Mouse (Mus musculus) neural tube, embryonic 11.5 days (tissue): Measurements from ENCODE around the gene Klhl36. TPM values are rescaled to one million over a fixed set of nuclear protein-coding genes. Genes with fewer than 3 reads are reported as not detected.
"Not testable (repeated sequence)": the region's sequence is repeated elsewhere in the genome, so short reads cannot be mapped to it uniquely, and the experiment has no call there.

ENCODE experiments used
- ATAC-seq: fragments of 200-750 bp; cut with Nextera tagmentation; 2 replicates; pipeline ENCODE4 v1.8.0; 2017; ENCODE audit warnings: moderate number of reproducible peaks, mild to moderate bottlenecking, moderate TSS enrichment, moderate library complexity; ENCODE audit not compliant: insufficient read depth, low FRiP score, low TSS enrichment
- DNase-seq: peaks from one replicate; pipeline ENCODE4 v3.0.0-alpha.2; 2015; ENCODE audit warnings: low spot score
- H3K27ac ChIP-seq: fragments of 300-500 bp; sonication (generic); 2 replicates; pipeline ENCODE4 v1.5.1; 2014; ENCODE audit warnings: low read depth, mild to moderate bottlenecking, low read length
- H3K27me3 ChIP-seq: fragments of 300-500 bp; sonication (generic); 2 replicates; pipeline ENCODE4 v1.6.1; 2014; ENCODE audit warnings: mild to moderate bottlenecking, low read length, mixed read lengths; ENCODE audit not compliant: control insufficient read depth, insufficient read depth
- H3K36me3 ChIP-seq: fragments of 300-500 bp; sonication (generic); 2 replicates; pipeline ENCODE4 v1.6.1; 2014; ENCODE audit warnings: mild to moderate bottlenecking, low read length, moderate library complexity, mixed read lengths; ENCODE audit not compliant: control insufficient read depth, insufficient read depth
- H3K4me1 ChIP-seq: fragments of 300-500 bp; sonication (generic); 2 replicates; pipeline ENCODE4 v1.6.1; 2014; ENCODE audit warnings: low read length, mixed read lengths; ENCODE audit not compliant: control insufficient read depth, insufficient read depth
- H3K4me2 ChIP-seq: fragments of 300-500 bp; sonication (generic); 2 replicates; pipeline ENCODE4 v1.6.1; 2014; ENCODE audit warnings: low read depth, mild to moderate bottlenecking, moderate library complexity
- H3K4me3 ChIP-seq: fragments of 300-500 bp; sonication (generic); 2 replicates; pipeline ENCODE4 v1.5.1; 2014; ENCODE audit warnings: low read depth, low read length
- H3K9ac ChIP-seq: fragments of 300-500 bp; sonication (generic); 2 replicates; pipeline ENCODE4 v1.6.1; 2014; ENCODE audit warnings: mild to moderate bottlenecking, low read length
- H3K9me3 ChIP-seq: fragments of 300-500 bp; sonication (generic); 2 replicates; pipeline ENCODE4 v1.6.1; 2016; ENCODE audit warnings: low read length; ENCODE audit not compliant: control insufficient read depth
- WGBS: fragments of 180-500 bp; shearing (Covaris S2); extraction: QIAGEN DNeasy Blood & Tissue Kit; methylation state at CpG from one replicate; pipeline ENCODE4 v1.1.7; 2014; 5-methylcytosine and 5-hydroxymethylcytosine counted together
- polyA plus RNA-seq: library from polyadenylated mRNA; unstranded; fragments of >200 nt; fragmentation: Nextera tagmentation; extraction: Ambion mirVana; gene quantifications from 2 replicates; pipeline ENCODE4 v1.2.1, GENCODE M21; 2014

Gene Klhl36
- polyA plus RNA-seq, 1 experiment from 2014 or later: 8.9 TPM

DNA sequence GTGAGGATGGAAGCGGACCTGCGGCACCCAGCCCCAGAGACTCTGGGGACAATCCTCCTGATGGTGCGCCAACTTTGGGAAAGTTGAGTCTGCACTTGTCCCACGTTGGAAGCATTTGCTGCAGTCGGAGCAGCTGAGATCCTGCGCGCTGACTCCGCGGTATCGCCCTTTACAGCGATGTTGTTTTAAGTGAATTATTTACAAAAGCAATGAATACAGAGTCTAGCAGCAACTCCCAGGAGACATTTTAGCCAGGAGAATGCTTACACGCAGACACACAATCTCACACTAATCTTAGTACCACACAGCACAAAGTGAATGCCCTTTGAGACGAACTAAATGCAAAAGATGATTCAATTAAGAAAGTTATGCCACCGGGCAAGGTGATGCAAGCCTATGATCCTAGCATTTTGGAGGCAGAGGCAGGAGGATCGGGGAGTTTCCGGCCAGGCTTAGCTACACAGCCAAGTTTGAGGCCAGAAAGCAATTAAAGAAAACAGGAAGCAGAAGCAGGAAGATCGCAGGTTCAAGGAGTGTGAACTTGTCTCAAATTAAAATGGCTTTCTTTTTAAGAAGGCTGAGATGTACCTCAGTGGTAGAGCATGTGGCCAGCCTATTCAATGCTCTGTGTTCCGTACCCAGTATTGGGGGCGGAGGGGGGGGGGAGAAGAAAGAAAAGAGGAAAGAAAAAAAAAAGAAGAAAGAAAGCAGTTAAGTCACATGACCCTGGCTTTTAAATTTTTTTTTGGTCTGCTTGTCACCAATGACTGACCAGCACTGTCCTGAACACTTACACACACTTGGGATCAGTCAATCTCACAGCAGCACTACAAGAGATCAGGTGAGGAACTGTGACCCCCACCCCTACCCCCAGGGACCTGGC lies 23.7 kb upstream of the Klhl36 start:
- ATAC-seq (no peak), DNase-seq (no peak)
- H3K27me3 ChIP-seq: no peaks in the 10 kb centered on the region
- 70% methylated on average over 19 of the region's 19 CpGs for WGBS
- H3K27ac ChIP-seq: peak overlapping the region; percentile 76
- peak overlapping the region; percentile 79 for H3K9ac ChIP-seq
- no peaks in the 10 kb centered on the region for H3K9me3 ChIP-seq
- H3K4me1 ChIP-seq: peaks cover 42% of the 10 kb centered on the region
- H3K4me2 ChIP-seq: peak overlapping the region; percentile 73
- no peaks in the 10 kb centered on the region for H3K36me3 ChIP-seq
- peak overlapping the region; percentile 64 for H3K4me3 ChIP-seq

DNA sequence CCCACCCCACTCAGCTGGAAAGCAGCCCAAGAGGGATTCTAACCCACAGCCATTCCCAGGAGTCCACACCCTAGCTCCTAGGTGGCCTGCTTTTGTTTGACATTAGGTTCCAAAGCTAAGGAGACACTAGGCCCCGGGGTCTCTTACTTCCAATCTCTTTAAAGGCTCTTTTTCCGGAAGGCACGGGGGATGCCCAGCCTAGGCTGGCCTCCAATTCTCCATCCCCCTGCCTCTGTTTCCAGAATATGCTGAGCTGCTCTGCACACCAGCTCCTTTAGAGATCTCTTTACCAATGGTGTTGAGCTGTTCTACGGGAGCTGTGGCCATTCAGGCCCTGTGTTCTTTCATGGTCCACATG lies 23.1 kb upstream of the Klhl36 start:
- 64% methylated on average over 4 of the region's 4 CpGs for WGBS
- no peak for DNase-seq
- ATAC-seq: no peak
- Histone ChIP-seq H3K9ac (peak overlapping the region; percentile 79), H3K9me3 (no peaks in the 10 kb centered on the region), H3K4me2 (peak overlapping the region; percentile 73), H3K4me1 (peaks cover 36% of the 10 kb centered on the region), H3K27ac (peak overlapping the region; percentile 76; the same call in 1 of the 2 replicates), H3K36me3 (no peaks in the 10 kb centered on the region), H3K4me3 (peak overlapping the region; percentile 64), H3K27me3 (no peaks in the 10 kb centered on the region)

DNA sequence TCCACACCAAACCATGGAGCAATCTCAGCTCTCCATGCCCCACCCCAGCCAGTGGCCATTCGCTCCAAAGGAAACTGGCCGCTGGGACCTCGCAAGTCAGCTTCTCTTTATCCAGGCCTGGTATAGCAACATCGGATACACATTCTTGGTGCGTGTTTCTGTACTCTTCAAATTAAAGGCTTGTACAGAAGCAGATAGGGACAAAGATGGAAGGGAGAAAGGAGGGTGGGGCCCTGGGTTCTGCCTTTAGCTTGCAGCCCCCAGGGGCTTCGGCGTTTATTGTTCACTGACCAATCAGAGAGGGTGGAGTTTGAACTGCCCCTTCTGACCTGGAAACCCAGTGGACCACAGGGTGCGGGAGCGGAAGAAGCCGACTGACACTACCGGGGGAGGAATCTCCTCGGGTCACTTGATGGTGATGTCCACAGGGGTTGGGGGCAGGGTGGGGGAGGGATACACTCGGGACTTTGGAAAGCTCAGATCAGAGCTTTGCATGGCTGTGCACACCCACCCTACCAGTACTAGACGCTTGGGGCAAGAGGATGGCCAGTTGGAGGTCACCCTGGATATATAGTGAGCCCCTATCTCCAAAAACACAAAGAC lies 22.5 kb upstream of the Klhl36 start:
- no peaks in the 10 kb centered on the region for H3K9me3 ChIP-seq
- H3K27me3 ChIP-seq: no peaks in the 10 kb centered on the region
- DNase-seq (peak; percentile 49), ATAC-seq (peak; percentile 18; the same call in 1 of the 2 replicates)
- peak overlapping the region; percentile 64 for H3K4me3 ChIP-seq
- H3K4me2 ChIP-seq: peak overlapping the region; percentile 73
- H3K4me1 ChIP-seq: peaks cover 35% of the 10 kb centered on the region
- no peaks in the 10 kb centered on the region for H3K36me3 ChIP-seq
- peak overlapping the region; percentile 79 for H3K9ac ChIP-seq
- 12% methylated on average over 14 of the region's 14 CpGs for WGBS
- peak overlapping the region; percentile 76; the same call in 1 of the 2 replicates for H3K27ac ChIP-seq

DNA sequence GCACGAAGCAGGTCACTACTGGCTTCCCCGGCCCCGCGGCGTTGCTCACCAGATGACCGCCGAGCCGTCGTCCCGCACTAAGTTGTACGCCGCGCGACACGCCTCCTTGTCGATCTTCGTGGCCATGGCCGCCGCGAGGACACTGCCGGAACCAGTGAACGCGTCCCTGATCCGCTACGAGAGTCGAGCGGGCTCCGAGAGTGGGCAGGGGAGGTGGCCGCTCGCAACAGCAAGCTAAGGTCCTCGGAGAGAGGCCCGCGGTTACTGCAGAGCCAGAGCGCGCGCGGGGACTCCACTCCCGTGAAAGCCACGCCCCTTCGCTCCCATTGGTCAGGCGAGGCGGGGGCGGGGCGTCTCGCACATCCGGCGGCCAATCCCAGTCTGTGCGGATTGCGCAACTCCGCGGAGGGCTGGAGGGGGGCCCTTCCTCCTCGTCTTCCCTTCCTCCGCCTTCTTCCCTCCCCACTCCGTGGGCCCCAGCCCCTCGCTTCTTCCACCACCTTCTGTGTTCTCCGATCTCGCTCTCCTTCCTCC lies 21.7 kb upstream of the Klhl36 start, which contains the start of gene Cotl1:
TSS of gene Cotl1 (minus strand) at position 270 of the 534 bp plus-strand sequence.
- H3K27me3 ChIP-seq: no peaks in the 10 kb centered on the region
- H3K9me3 ChIP-seq: no peaks in the 10 kb centered on the region
- H3K36me3 ChIP-seq: no peaks in the 10 kb centered on the region
- WGBS: under 1% methylated on average over 56 of the region's 57 CpGs
- peak within 1 kb of the TSS; percentile 79 for H3K9ac ChIP-seq
- DNase-seq (peak; percentile 97), ATAC-seq (peak; percentile 89)
- H3K27ac ChIP-seq: peak within 1 kb of the TSS; percentile 76
- H3K4me1 ChIP-seq: peaks cover 33% of the 10 kb centered on the region
- peak within 1 kb of the TSS; percentile 73 for H3K4me2 ChIP-seq
- peak within 1 kb of the TSS; percentile 64 for H3K4me3 ChIP-seq

DNA sequence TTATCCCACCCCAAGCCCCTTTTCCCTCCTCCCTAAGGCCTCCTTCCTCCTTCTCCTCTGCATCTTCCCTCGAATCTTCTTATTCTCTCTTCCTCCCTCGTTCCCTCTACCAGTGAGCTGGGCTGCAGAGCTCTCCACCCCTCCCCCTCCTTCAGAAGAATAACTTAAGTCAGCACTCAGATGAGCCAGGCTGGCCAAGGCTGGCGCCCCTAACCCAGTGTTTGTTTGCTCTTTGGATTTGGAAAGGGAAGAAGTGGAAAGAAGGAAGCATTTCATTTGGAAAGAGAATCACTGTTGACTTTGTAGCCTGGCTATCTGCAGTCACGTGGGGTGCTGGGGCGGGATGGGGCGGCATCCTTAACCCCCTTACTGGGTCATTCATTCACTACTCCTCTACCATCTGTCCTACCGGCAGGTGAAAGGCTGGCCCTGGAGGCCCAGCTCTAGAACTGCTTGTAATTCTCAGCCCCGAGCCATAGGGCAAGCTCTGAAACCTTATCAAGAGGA lies 21.1 kb upstream of the Klhl36 start:
- peak overlapping the region; percentile 79 for H3K9ac ChIP-seq
- peak overlapping the region; percentile 54; the same call in 1 of the 2 replicates for H3K27ac ChIP-seq
- peak overlapping the region; percentile 64 for H3K4me3 ChIP-seq
- 10% methylated on average over 8 of the region's 8 CpGs for WGBS
- no peaks in the 10 kb centered on the region for H3K27me3 ChIP-seq
- peaks cover 29% of the 10 kb centered on the region for H3K4me1 ChIP-seq
- DNase-seq: no peak
- ATAC-seq: peak; percentile 17; the same call in 1 of the 2 replicates
- no peaks in the 10 kb centered on the region for H3K9me3 ChIP-seq
- peak overlapping the region; percentile 73 for H3K4me2 ChIP-seq
- no peaks in the 10 kb centered on the region for H3K36me3 ChIP-seq

DNA sequence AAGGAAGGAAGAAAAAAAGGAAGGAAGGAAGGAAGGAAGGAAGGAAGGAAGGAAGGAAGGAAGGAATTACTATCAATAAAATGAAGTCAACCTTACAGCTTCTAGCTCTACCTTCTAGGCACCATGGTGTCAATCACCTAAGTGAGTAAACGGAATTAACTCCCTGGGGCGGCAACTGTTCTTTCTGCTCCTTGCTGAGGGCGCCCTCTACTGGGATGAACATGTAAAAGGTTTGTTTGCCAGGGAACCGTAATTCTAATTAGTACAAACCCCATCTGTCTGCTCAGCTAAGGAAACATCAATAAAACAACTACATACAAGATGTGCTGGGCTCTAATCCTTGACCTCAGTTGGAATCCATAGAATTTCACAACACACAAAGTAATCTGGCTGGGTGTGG lies 18.6 kb upstream of the Klhl36 start:
- Histone ChIP-seq H3K4me2 (no peak overlapping the region), H3K9me3 (no peaks in the 10 kb centered on the region), H3K9ac (no peak overlapping the region), H3K27me3 (no peaks in the 10 kb centered on the region), H3K36me3 (no peaks in the 10 kb centered on the region), H3K4me3 (no peak overlapping the region), H3K27ac (no peak overlapping the region), H3K4me1 (peaks cover 10% of the 10 kb centered on the region)
- WGBS: under 1% methylated on average over 4 of the region's 4 CpGs
- no peak for ATAC-seq
- peak; percentile 65 for DNase-seq

DNA sequence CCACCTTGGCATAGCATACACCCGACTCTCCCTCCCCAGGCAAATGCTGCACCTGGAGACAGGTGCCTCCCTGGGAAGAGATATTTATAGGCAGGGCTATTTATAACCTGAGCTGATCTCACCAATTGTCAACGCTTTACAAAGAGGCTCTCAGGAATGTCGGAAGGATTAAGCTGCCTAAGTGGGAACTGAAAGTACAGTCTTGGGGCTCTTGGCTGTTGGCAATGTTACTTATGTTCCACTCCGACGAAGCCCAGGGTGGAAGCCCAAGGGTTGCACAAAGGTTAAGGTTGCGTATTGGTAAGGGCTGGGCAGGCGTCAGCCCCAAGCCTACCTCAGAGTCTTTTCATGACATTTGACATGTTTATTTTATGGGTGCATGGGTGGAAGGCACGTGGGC lies 17.5 kb upstream of the Klhl36 start:
- WGBS: 54% methylated on average over 8 of the region's 8 CpGs
- Histone ChIP-seq H3K4me1 (no peaks in the 10 kb centered on the region; the same call in 1 of the 2 replicates), H3K4me3 (no peak overlapping the region), H3K9ac (no peak overlapping the region), H3K27ac (no peak overlapping the region), H3K36me3 (no peaks in the 10 kb centered on the region), H3K9me3 (no peaks in the 10 kb centered on the region), H3K4me2 (no peak overlapping the region), H3K27me3 (no peaks in the 10 kb centered on the region)
- DNase-seq (no peak), ATAC-seq (no peak)

DNA sequence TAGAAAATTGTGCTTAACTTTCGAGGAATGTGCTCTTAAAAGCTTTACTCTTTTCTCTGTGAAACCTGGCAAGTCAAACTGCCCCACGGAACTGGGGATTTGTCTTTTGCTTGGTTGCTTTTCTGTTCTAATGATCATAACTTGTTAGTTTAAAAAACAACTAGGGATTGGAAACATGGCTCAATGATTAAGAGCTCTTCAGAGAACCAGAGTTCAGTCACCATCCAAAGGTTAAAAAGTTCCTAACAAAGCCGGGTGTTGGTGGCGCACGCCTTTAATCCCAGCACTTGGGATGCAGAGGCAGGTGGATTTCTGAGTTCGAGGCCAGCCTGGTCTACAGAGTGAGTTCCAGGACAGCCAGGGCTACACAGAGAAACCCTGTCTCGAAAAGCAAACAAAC lies 16.3 kb upstream of the Klhl36 start:
- H3K4me2 ChIP-seq, H3K9me3 ChIP-seq, H3K36me3 ChIP-seq, H3K9ac ChIP-seq, DNase-seq, H3K27me3 ChIP-seq, H3K4me1 ChIP-seq, ATAC-seq, H3K4me3 ChIP-seq, H3K27ac ChIP-seq: not testable (repeated sequence)
- 80% methylated on average over 7 of the region's 7 CpGs for WGBS
